Mouse (Mus musculus) E14TG2a.4 (cell line): ENCODE results near the gene Epb41l4b.

Experiments used
- CTCF ChIP-seq: conservative IDR thresholded peaks from 2 replicates; pipeline ENCODE4 v1.5.1; 2014; ENCODE audit warnings: low read length
- NANOG ChIP-seq: IDR thresholded peaks from 2 replicates; pipeline ENCODE4 v1.6.1; 2014; ENCODE audit warnings: borderline replicate concordance, low read length, mixed read lengths

DNA sequence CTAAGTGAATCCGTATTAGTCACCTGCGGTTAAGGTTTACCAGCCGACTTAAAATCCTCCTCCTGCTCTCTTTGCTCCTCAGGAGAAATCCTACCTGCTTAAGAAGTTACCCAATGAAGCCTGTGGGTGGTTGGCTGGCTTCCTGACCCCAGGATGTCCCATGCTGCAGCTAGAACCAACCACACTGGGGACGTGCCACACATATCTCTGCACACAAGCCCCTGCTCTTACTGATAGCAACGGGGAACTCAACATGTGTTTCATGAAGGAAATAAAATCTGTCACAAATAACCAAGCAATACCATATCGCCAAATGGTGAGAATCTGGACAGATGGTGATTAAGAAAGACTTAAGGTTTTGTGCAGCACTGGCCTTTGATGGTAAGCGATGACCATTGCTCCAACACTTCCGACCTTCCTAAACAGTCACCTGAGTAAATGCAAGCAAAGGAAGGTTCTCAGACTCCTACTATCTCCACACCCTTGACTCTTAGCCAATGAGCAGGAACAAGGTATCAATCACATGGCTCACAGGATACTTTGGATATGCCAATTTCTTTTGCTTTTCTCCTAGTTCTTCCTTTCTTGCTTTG is 131.7 kb downstream of the Epb41l4b start:
- TF ChIP-seq NANOG (no peak), CTCF (no peak)
